Mouse (Mus musculus) hindbrain, embryonic 14.5 days (tissue): Measurements from ENCODE around the gene Psma6. TPM values are rescaled to one million over a fixed set of nuclear protein-coding genes. Genes with fewer than 3 reads are reported as not detected.

Experiments used
- ATAC-seq: fragments of 200-750 bp; cut with Nextera tagmentation; 2 replicates; pipeline ENCODE4 v1.8.0; 2017; ENCODE audit warnings: moderate number of reproducible peaks, mild to moderate bottlenecking, moderate TSS enrichment, moderate library complexity; ENCODE audit not compliant: low FRiP score
- DNase-seq: peaks from one replicate; pipeline ENCODE4 v3.0.0-alpha.2; 2015; ENCODE audit warnings: low spot score
- H3K27ac ChIP-seq: fragments of 300-500 bp; sonication (generic); 2 replicates; pipeline ENCODE4 v1.5.1; 2014; ENCODE audit warnings: mild to moderate bottlenecking, moderate library complexity
- H3K27me3 ChIP-seq: fragments of 300-500 bp; sonication (generic); 2 replicates; pipeline ENCODE4 v1.6.1; 2014; ENCODE audit warnings: mild to moderate bottlenecking, low read length, mixed read lengths; ENCODE audit not compliant: control insufficient read depth, insufficient read depth
- H3K36me3 ChIP-seq: fragments of 300-500 bp; sonication (generic); replicated peaks from 2 replicates; pipeline ENCODE4 v1.6.1; 2014; ENCODE audit not compliant: control insufficient read depth, insufficient read depth
- H3K4me1 ChIP-seq: fragments of 300-500 bp; sonication (generic); replicated peaks from 2 replicates; pipeline ENCODE4 v1.6.1; 2014; ENCODE audit warnings: antibody characterized with exemption, low read length, mixed read lengths; ENCODE audit not compliant: control insufficient read depth, insufficient read depth
- H3K4me2 ChIP-seq: fragments of 300-500 bp; sonication (generic); replicated peaks from 2 replicates; pipeline ENCODE4 v1.6.1; 2014; ENCODE audit warnings: mild to moderate bottlenecking, moderate library complexity
- H3K4me3 ChIP-seq: fragments of 300-500 bp; sonication (generic); replicated peaks from 2 replicates; pipeline ENCODE4 v1.5.1; 2014; ENCODE audit warnings: mild to moderate bottlenecking, low read length
- H3K9ac ChIP-seq: fragments of 300-500 bp; sonication (generic); 2 replicates; pipeline ENCODE4 v1.6.1; 2014
- H3K9me3 ChIP-seq: fragments of 300-500 bp; sonication (generic); 2 replicates; pipeline ENCODE4 v1.6.1; 2016; ENCODE audit warnings: low read length; ENCODE audit not compliant: control insufficient read depth
- WGBS: fragments of 180-500 bp; shearing (Covaris S2); extraction: QIAGEN DNeasy Blood & Tissue Kit; methylation state at CpG from one replicate; pipeline ENCODE4 v1.1.7; 2014; 5-methylcytosine and 5-hydroxymethylcytosine counted together
- polyA plus RNA-seq: library from polyadenylated mRNA; unstranded; fragments of >200 nt; fragmentation: Nextera tagmentation; extraction: Ambion mirVana; gene quantifications from 2 replicates; pipeline ENCODE4 v1.2.1, GENCODE M21; 2014

The Psma6 gene
- polyA plus RNA-seq, 1 experiment from 2014 or later = 442 TPM

DNA sequence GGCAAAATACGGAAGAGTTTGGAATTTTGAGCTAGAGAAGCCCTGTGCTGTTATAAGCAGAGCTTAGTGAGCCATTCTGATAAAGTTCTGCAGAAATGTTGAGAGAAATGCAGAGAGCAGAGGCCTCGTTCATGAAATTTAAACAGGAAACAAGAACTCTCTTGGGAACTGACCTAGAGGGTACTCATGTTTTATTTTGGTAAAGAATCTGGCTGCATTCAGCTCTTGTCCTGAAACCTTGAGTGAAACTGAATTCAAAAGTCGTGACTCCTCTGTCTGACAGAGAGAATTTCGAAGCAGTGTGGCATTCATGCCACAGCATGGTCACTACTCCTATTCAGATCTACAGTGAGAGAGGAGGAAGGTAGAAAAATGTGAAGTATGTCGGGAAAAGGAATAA, 68.8 kb downstream of the Psma6 start:
- 58% methylated on average over 5 of the region's 5 CpGs for WGBS

DNA sequence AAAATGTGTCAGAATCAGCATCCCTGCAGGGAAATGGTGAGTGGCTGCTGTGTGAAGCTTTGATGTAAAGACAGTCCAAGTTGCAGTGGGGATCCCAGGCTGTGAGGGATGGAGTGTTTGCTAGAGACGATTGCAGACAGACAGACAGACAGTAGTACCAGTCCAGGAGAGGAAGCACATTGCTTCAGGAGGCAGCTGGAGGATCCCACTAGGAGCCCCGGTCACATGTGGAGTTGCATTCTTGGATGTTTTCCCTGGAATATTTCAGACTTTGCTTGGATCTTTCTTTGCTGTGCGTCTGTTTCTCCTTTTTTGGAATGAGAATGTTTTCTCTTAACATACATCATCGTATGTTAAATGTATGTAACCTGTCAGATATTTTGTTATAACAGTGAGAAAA, 69.9 kb downstream of the Psma6 start:
- Histone ChIP-seq H3K27ac (no peak overlapping the region), H3K36me3 (no peaks in the 10 kb centered on the region), H3K27me3 (no peaks in the 10 kb centered on the region), H3K9ac (no peak overlapping the region), H3K4me2 (no peak overlapping the region), H3K4me1 (no peaks in the 10 kb centered on the region), H3K4me3 (no peak overlapping the region), H3K9me3 (no peaks in the 10 kb centered on the region)
- WGBS = 79% methylated on average over 4 of the region's 4 CpGs
- no peak for DNase-seq
- no peak for ATAC-seq

More for the DNA sequence above, 68.8 kb downstream of the Psma6 start:
- no peak overlapping the region for H3K9ac ChIP-seq
- H3K9me3 ChIP-seq = no peaks in the 10 kb centered on the region
- DNase-seq = no peak
- ATAC-seq = no peak
- no peak overlapping the region for H3K4me3 ChIP-seq
- no peaks in the 10 kb centered on the region for H3K4me1 ChIP-seq
- no peaks in the 10 kb centered on the region for H3K27me3 ChIP-seq
- no peak overlapping the region for H3K27ac ChIP-seq
- no peak overlapping the region for H3K4me2 ChIP-seq
- no peaks in the 10 kb centered on the region for H3K36me3 ChIP-seq

DNA sequence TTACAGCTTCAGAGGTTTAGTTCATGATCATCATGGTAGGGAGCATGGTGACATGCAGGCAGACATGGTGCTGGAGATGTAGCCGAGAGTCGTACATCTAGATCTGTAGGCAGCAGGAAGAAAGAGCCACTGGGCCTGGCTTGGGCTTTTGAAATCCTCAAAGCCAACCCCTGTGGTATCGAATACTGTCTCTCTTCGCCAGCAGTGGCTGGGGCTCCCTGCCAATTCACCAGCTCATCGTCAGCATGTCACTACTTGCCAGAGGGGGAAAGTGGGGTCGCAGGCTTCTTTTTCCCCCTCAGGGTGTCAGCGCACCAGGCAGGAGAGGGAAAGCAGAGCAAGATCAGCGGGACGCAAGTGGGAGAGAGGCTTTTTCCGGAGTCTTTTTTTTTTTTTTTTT, 71.2 kb downstream of the Psma6 start:
- Histone ChIP-seq H3K4me2 (no peak overlapping the region), H3K9ac (no peak overlapping the region), H3K4me1 (no peaks in the 10 kb centered on the region), H3K9me3 (no peaks in the 10 kb centered on the region), H3K36me3 (no peaks in the 10 kb centered on the region), H3K27ac (no peak overlapping the region), H3K27me3 (no peaks in the 10 kb centered on the region), H3K4me3 (no peak overlapping the region)
- DNase-seq (no peak), ATAC-seq (no peak)
- WGBS = 80% methylated on average over 8 of the region's 10 CpGs

DNA sequence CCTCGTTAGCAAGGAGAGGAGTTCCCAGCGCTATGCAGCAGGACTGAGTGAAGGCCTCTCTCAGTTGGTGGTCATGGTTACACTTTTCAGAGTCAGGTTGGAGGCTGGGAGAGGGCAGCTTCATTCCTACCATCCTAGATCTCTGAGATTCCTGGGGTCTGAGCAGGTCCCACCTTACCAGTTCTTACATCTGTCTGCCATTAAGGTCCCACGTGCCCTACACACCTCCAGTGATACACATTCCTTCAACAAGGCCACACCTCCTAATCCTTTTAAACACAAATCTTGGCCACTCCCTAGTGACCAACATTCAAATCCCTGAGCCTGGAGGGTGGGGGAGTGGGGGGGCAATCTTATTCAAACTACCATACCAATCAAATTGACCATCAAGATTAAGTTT, 72.1 kb downstream of the Psma6 start:
- ATAC-seq (no peak), DNase-seq (no peak)
- WGBS = 63% methylated on average over 3 of the region's 3 CpGs
- no peak overlapping the region for H3K27ac ChIP-seq
- H3K4me2 ChIP-seq = no peak overlapping the region
- H3K9me3 ChIP-seq = no peaks in the 10 kb centered on the region
- H3K4me3 ChIP-seq = no peak overlapping the region
- H3K27me3 ChIP-seq = no peaks in the 10 kb centered on the region
- no peaks in the 10 kb centered on the region for H3K4me1 ChIP-seq
- no peaks in the 10 kb centered on the region for H3K36me3 ChIP-seq
- H3K9ac ChIP-seq = no peak overlapping the region

DNA sequence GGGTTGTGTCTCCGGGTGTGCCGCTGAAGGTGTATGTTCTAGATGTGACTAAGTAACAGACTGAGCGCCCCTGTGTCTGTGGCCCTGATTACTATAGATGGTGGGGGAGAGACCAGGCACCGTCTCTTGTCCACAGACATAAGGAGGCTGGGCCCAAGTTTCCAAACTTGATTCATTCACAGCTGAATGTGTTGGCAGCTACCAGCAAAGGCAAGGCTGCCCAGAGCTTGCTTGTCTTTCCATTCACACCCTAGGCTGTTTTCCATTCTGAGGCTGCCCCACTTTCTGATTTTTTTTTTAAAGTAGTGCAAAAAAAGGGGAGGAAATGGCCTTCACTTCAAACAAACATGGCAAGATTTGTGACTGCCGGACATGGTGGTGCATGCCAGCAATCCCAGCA, 72.9 kb downstream of the Psma6 start:
- DNase-seq = no peak

DNA sequence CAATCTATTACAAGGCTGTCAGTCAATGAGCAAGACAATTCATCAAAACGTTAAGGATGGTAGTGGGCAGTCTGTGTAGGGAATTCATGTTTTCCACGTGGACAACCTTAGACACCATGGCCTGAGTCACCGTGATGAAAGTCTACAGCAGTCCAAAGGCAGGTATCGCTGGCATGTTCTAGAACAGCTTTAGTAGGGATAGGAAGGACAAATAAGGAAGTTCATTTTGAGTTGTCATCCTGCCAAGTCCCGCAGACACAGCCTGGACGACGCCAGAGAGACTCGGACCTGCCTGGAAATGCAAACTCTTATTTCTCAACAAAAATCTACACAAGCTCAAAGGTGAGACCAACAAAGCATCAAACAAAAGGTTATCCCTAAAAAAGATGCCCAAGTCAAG, 75.7 kb downstream of the Psma6 start:
- no peak overlapping the region for H3K4me2 ChIP-seq
- H3K9me3 ChIP-seq = no peaks in the 10 kb centered on the region
- peaks cover 10% of the 10 kb centered on the region for H3K4me1 ChIP-seq
- no peak overlapping the region for H3K27ac ChIP-seq
- ATAC-seq (no peak), DNase-seq (no peak)
- H3K4me3 ChIP-seq = no peak overlapping the region
- no peak overlapping the region for H3K9ac ChIP-seq
- no peaks in the 10 kb centered on the region for H3K36me3 ChIP-seq
- H3K27me3 ChIP-seq = no peaks in the 10 kb centered on the region
- 85% methylated on average over 8 of the region's 8 CpGs for WGBS

More for the DNA sequence above, 72.9 kb downstream of the Psma6 start:
- no peaks in the 10 kb centered on the region for H3K36me3 ChIP-seq
- H3K9me3 ChIP-seq = no peaks in the 10 kb centered on the region
- no peak for ATAC-seq
- no peaks in the 10 kb centered on the region for H3K4me1 ChIP-seq
- no peak overlapping the region for H3K27ac ChIP-seq
- no peaks in the 10 kb centered on the region for H3K27me3 ChIP-seq
- 89% methylated on average over 5 of the region's 5 CpGs for WGBS
- H3K4me3 ChIP-seq = no peak overlapping the region
- H3K9ac ChIP-seq = no peak overlapping the region
- H3K4me2 ChIP-seq = no peak overlapping the region

DNA sequence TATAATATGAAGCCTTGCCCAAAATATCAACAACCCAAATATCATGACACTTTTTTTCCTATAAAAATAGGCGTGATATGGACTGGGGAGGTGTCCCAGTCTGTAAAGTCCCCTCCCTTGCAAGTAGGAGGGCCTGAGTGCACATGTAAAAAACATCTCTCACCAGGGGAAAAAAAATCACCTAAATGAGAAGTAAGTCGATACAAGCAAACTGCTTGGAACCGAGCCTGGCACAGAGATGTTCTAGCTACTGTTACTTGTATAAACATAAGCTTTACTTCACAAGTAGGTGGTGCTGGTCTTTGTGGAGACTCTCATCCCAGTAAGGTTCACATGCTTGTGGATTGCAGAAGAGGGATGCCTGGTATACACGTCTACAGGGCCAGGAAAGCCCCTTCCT, 76.9 kb downstream of the Psma6 start:
- no peak for DNase-seq
- Histone ChIP-seq H3K4me2 (no peak overlapping the region), H3K4me3 (no peak overlapping the region), H3K27me3 (no peaks in the 10 kb centered on the region), H3K27ac (no peak overlapping the region), H3K9me3 (no peaks in the 10 kb centered on the region), H3K9ac (no peak overlapping the region), H3K36me3 (no peaks in the 10 kb centered on the region), H3K4me1 (peaks cover 21% of the 10 kb centered on the region)
- 77% methylated on average over 4 of the region's 4 CpGs for WGBS
- ATAC-seq = no peak

DNA sequence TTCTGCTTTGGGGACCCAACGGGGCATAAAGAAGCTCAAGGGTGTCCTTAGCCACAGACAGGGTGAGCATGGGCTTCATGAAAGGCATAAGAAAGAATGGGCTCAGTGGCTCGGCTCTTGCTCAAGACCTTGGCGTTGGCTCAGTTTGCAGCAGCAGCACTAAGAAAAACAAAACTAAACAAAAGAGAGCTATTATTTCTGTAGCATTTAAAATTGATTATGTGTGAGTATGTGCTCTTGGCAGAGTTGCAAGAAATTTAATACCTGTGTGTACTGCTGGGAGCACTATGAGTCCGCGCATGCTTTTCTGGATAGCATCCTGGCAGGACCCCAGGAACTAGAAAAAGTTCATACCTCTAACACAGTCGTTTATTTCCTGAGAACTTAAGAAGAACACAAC, 77.7 kb downstream of the Psma6 start:
- Histone ChIP-seq H3K9me3 (no peaks in the 10 kb centered on the region), H3K36me3 (no peaks in the 10 kb centered on the region), H3K9ac (no peak overlapping the region), H3K4me2 (no peak overlapping the region), H3K4me3 (no peak overlapping the region), H3K4me1 (peaks cover 25% of the 10 kb centered on the region), H3K27me3 (no peaks in the 10 kb centered on the region), H3K27ac (no peak overlapping the region)
- ATAC-seq = no peak
- no peak for DNase-seq
- 82% methylated on average over 6 of the region's 6 CpGs for WGBS

DNA sequence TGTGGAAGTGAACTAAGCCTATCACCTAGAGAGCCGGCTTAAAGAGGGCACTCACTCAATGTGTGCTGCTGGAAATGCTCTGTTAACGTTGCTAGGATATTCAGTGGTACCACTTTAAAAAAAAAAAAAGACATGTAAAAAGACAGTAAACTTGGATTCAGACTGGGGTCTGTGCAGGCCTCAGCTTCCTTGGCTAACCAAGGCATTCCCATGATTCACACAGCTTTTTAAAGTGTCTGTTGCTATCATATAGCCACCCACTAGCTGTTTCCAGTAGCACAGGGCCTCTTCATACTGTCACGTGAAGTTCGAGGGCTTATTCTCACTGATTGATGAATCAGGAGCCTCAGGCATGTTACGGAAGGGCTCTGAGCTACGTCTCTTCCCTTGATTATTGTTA, 78.4 kb downstream of the Psma6 start:
- H3K27ac ChIP-seq = no peak overlapping the region
- no peaks in the 10 kb centered on the region for H3K27me3 ChIP-seq
- H3K4me3 ChIP-seq = no peak overlapping the region
- no peak overlapping the region for H3K9ac ChIP-seq
- 72% methylated on average over 6 of the region's 6 CpGs for WGBS
- no peaks in the 10 kb centered on the region for H3K9me3 ChIP-seq
- no peaks in the 10 kb centered on the region for H3K36me3 ChIP-seq
- no peak overlapping the region for H3K4me2 ChIP-seq
- ATAC-seq = no peak
- H3K4me1 ChIP-seq = peaks cover 25% of the 10 kb centered on the region
- no peak for DNase-seq

GRCm38 (mm10) chr12:55463087-55463486, 79.1 kb downstream of the Psma6 start:
- Histone ChIP-seq H3K27me3 (no peaks in the 10 kb centered on the region), H3K4me2 (no peak overlapping the region), H3K9me3 (no peaks in the 10 kb centered on the region), H3K4me3 (no peak overlapping the region), H3K36me3 (no peaks in the 10 kb centered on the region), H3K4me1 (peaks cover 25% of the 10 kb centered on the region), H3K27ac (peak overlapping the region; percentile 71; the same call in 1 of the 2 replicates), H3K9ac (no peak overlapping the region)
- ATAC-seq (no peak), DNase-seq (no peak)
- WGBS = 80% methylated on average over 5 of the region's 5 CpGs
